Mouse (Mus musculus) gonadal fat pad, adult 2 months (tissue): ENCODE data around the gene Olfr1311. TPM values are rescaled to one million over a fixed set of nuclear protein-coding genes. Genes with fewer than 3 reads are reported as not detected.
"Not testable (repeated sequence)": the region's sequence is repeated elsewhere in the genome, so short reads cannot be mapped to it uniquely, and the experiment has no call there.

ENCODE experiments used
- DNase-seq: peaks from one replicate; pipeline ENCODE4 v3.0.0-alpha.2; 2012; ENCODE audit warnings: low read depth
- polyA plus RNA-seq: library from polyadenylated mRNA; depleted of rRNA; stranded (reverse); fragments of >200 nt; gene quantifications from 2 replicates; pipeline ENCODE4 v1.2.3, GENCODE M21; 2012; rRNA removed

The Olfr1311 gene
- polyA plus RNA-seq = not detected in 2 replicates

DNA sequence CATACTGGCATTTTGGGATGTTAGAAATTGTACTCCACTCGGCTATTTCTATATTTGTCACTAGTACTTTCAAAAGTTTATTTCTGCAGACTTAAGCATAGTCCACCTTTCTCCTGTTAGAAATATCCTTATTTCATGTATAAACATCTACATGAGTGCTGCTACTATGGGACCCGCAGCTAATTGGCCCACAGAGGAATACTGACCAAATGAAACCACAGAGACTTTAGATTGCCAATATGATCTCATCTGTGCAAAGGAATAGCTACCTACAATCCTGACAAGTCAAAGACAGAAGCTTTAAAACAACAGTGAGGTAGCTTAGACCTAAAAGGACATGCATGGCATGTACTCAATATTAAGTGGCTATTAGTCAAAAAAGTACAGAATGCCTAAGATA, at the start of gene Olfr1311:
Gene Olfr1311 (minus strand): TSS at position 101 of the 400 bp plus-strand sequence.
- no peak for DNase-seq

DNA sequence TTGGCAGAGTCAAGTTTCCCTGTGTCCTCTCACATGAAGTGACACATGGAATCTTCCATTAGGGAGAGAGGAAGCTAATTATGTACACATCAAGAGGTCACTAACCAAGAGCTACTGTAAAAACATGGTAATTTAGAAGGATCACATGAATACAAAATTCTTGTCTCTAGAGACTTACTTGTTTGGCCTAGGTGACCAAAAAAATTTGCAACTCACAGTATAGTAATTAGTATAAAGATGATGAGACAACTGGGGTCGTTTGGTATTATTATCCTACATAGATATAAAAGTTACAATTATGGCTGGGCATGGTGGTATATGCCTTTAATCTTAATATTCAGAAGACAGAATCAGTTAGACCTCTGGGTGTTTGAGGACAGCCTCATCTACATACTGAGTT, 25.9 kb upstream of the Olfr1311 start, which contains the start of gene Olfr1312:
Gene Olfr1312 (minus strand): TSS at position 101 of the 400 bp plus-strand sequence.
- no peak for DNase-seq

DNA sequence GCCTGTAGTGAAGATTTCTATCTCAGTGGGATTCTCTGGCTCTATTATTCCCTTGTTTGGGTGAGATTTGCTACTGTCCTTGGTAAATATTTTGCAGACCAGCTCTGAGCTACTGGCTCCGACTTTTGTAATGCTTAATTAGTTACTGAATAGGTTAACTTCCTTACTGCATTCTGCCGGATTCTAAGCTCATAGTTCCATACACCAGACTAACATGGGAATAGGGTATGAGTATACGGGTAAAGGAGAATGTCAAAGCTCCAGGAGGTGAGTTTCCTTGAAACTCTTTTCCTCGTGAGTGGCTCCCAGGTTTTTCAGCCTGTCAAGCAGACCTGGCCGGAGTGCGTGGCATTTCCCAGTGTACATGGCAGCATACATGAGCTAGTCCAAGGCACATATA, 2.8 kb upstream of the Olfr1311 start:
- DNase-seq = not testable (repeated sequence)

DNA sequence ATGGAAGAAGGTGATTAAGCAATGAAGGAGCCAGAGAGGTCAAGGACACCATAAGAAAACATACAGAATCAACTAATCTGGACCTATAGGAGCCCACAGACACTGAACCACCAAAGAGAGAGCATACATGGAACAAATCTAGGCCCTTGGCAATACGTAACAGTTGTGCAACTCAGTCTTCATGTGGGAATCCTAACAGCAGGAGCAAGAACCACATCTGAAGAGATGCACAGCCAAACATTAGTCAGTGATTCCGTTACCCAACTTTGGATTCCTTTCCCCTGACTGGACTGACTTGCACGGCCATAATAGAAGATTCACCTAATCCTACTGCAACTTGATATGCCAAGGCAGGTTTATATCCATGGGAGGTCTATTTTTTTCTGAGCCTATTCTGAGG, 9.3 kb downstream of the Olfr1311 start:
- DNase-seq = no peak

DNA sequence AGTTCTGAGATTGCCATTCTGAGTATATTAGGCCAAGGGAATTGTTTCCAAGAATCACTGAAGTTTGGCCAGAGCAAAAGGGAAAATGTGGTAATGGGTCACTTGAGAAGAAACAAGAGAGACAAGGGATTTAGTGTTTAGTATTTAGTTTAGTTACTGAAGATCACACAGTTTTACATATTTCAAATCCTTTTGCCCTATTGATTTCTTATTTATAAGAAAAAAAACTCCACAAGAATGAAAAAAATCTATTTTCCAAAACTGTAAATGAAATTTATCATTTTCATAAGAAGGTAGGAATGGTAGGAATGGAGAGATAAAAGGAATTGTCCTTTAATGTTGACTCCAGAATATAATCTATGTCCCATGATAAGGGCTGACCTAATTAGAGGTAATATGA, 11.6 kb downstream of the Olfr1311 start, which contains the start of gene Olfr1310:
Gene Olfr1310 (minus strand): TSS at position 101 of the 400 bp plus-strand sequence.
- DNase-seq = no peak

DNA sequence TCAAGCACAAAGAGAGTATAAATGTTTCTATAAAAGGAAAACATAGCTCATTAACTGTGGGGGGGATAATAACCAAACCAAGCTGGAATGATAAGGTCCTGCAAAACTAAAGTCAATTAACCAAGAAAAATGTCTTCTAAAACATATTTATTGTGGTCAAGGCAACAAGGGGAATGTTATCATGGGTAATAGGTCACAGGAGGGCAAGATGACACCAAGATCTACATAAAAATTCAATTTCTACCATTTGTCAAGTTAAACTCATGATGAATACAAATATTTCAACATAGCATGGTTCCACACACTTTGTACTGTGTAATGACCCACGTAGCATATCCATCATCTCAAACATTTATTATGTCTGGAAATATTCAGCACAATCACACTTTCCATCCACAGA, 34.0 kb downstream of the Olfr1311 start, which contains the start of gene Olfr1309:
Gene Olfr1309 (minus strand): TSS at position 101 of the 400 bp plus-strand sequence.
- no peak for DNase-seq

Other genes with a start within 250 kb of the Olfr1311 start
- gene Olfr1302, start 247.0 kb downstream of the Olfr1311 start, polyA plus RNA-seq = not detected in 2 replicates
- gene Olfr1303, start 204.1 kb downstream of the Olfr1311 start, polyA plus RNA-seq = not detected in 2 replicates
- not detected in 2 replicates for gene Olfr1305, start 147.3 kb downstream of the Olfr1311 start, polyA plus RNA-seq
- gene Olfr1306, start 108.1 kb downstream of the Olfr1311 start, polyA plus RNA-seq = not detected in 2 replicates
- gene Olfr1307, start 75.0 kb downstream of the Olfr1311 start, polyA plus RNA-seq = not detected in 2 replicates
- gene Olfr1308, start 59.5 kb downstream of the Olfr1311 start, polyA plus RNA-seq = not detected in 2 replicates
- gene Olfr1309, start 34.1 kb downstream of the Olfr1311 start, polyA plus RNA-seq = not detected in 2 replicates
- not detected in 2 replicates for gene Olfr1310, start 11.7 kb downstream of the Olfr1311 start, polyA plus RNA-seq
- gene Olfr1312, start 25.8 kb upstream of the Olfr1311 start, polyA plus RNA-seq = not detected in 2 replicates
- gene Olfr1313, start 53.4 kb upstream of the Olfr1311 start, polyA plus RNA-seq = not detected in 2 replicates
- gene Olfr1314, start 72.4 kb upstream of the Olfr1311 start, polyA plus RNA-seq = not detected in 2 replicates
- not detected in 2 replicates for gene Olfr1315-ps1, start 91.0 kb upstream of the Olfr1311 start, polyA plus RNA-seq
- not detected in 2 replicates for gene Olfr1316, start 110.6 kb upstream of the Olfr1311 start, polyA plus RNA-seq
- gene Olfr1317, start 115.9 kb upstream of the Olfr1311 start, polyA plus RNA-seq = not detected in 2 replicates
- gene Olfr1318, start 129.8 kb upstream of the Olfr1311 start, polyA plus RNA-seq = not detected in 2 replicates
- 9.8 and 13.7 TPM in 2 replicates for gene Lpcat4, start 215.1 kb upstream of the Olfr1311 start, polyA plus RNA-seq
- gene Nutm1, start 234.9 kb upstream of the Olfr1311 start, polyA plus RNA-seq = 0.03 TPM in 1 of 2 replicates, not detected in the other
- 115 and 152 TPM in 2 replicates for gene Nop10, start 237.5 kb upstream of the Olfr1311 start, polyA plus RNA-seq
- 23.4 and 25.2 TPM in 2 replicates for gene Slc12a6, start 241.4 kb upstream of the Olfr1311 start, polyA plus RNA-seq
- gene Gm21985, start 241.9 kb upstream of the Olfr1311 start, polyA plus RNA-seq = not detected in 2 replicates